Mouse (Mus musculus) myocyte (in vitro differentiated cells): ENCODE results near the gene Tmub1.

Source experiments
- MYOD1 ChIP-seq, 3 experiments: IDR thresholded peaks; one replicate each; pipeline ENCODE4 v1.6.1; 2011; ENCODE audit warnings: control low read depth in 2 of 3, low read depth in 2 of 3, mild to moderate bottlenecking in 2 of 3, moderate library complexity in 1 of 3; ENCODE audit not compliant: insufficient read length in 2 of 3, control insufficient read depth in 1 of 3
- POLR2A ChIP-seq: IDR thresholded peaks from one replicate; pipeline ENCODE4 v1.6.1; 2011; ENCODE audit warnings: low read depth, mild to moderate bottlenecking, control low read depth, moderate library complexity; ENCODE audit not compliant: insufficient read length
- POLR2AphosphoS2 ChIP-seq: IDR thresholded peaks from one replicate; pipeline ENCODE4 v1.6.1; 2011; ENCODE audit warnings: low read depth, control low read depth; ENCODE audit not compliant: insufficient read length
- TCF12 ChIP-seq: IDR thresholded peaks from one replicate; pipeline ENCODE4 v1.6.1; 2011; ENCODE audit warnings: mild to moderate bottlenecking, control low read depth; ENCODE audit not compliant: poor library complexity, insufficient read depth, severe bottlenecking

- TF ChIP-seq POLR2A (no peak), MYOD1 (IDR thresholded peaks at IDR 0.05; ENCODE audit: control insufficient read depth in 1 of 3, insufficient read length in 2 of 3, low read depth in 2 of 3) (no peak), POLR2AphosphoS2 (no peak), TCF12 (no peak)
Observed at GRCm38 (mm10) chr5:24475476-24476241, 28.0 kb upstream of the Tmub1 start.
